Mouse (Mus musculus) limb, embryonic 12.5 days (tissue): ENCODE results near the gene Hoxa2. TPM values are rescaled to one million over a fixed set of nuclear protein-coding genes. Genes with fewer than 3 reads are reported as not detected.

Experiments used
- ATAC-seq: fragments of 200-750 bp; cut with Nextera tagmentation; 2 replicates; pipeline ENCODE4 v1.8.0; 2017; ENCODE audit warnings: low read depth, moderate TSS enrichment; ENCODE audit not compliant: insufficient number of reproducible peaks, insufficient read depth, low FRiP score, low TSS enrichment
- H3K27ac ChIP-seq: fragments of 300-500 bp; sonication (generic); 2 replicates; pipeline ENCODE4 v1.5.1; 2016; ENCODE audit warnings: mild to moderate bottlenecking, moderate library complexity
- H3K27me3 ChIP-seq: fragments of 300-500 bp; sonication (generic); 2 replicates; pipeline ENCODE4 v1.6.1; 2016; ENCODE audit warnings: mild to moderate bottlenecking, moderate library complexity
- H3K36me3 ChIP-seq: fragments of 300-500 bp; sonication (generic); 2 replicates; pipeline ENCODE4 v1.6.1; 2016; ENCODE audit warnings: mild to moderate bottlenecking, moderate library complexity
- H3K4me1 ChIP-seq: fragments of 300-500 bp; sonication (generic); replicated peaks from 2 replicates; pipeline ENCODE4 v1.6.1; 2016
- H3K4me2 ChIP-seq: fragments of 300-500 bp; sonication (generic); 2 replicates; pipeline ENCODE4 v1.6.1; 2016; ENCODE audit warnings: mild to moderate bottlenecking, moderate library complexity
- H3K4me3 ChIP-seq: fragments of 300-500 bp; sonication (generic); replicated peaks from 2 replicates; pipeline ENCODE4 v1.5.1; 2016; ENCODE audit warnings: mild to moderate bottlenecking
- H3K9ac ChIP-seq: fragments of 300-500 bp; sonication (generic); replicated peaks from 2 replicates; pipeline ENCODE4 v1.6.1; 2016; ENCODE audit warnings: mild to moderate bottlenecking, moderate library complexity
- H3K9me3 ChIP-seq: fragments of 300-500 bp; sonication (generic); 2 replicates; pipeline ENCODE4 v1.6.1; 2016; ENCODE audit warnings: mild to moderate bottlenecking, moderate library complexity
- WGBS: fragments of 180-500 bp; shearing (Covaris S2); methylation state at CpG from one replicate; pipeline ENCODE4 v1.1.7; 2016; 5-methylcytosine and 5-hydroxymethylcytosine counted together
- polyA plus RNA-seq: library from polyadenylated mRNA; unstranded; fragments of >200 nt; fragmentation: Nextera tagmentation; extraction: Ambion mirVana; gene quantifications from 2 replicates; pipeline ENCODE4 v1.2.1, GENCODE M21; 2016

Gene Hoxa2
- polyA plus RNA-seq, 1 experiment from 2014 or later = 1.8 TPM

DNA sequence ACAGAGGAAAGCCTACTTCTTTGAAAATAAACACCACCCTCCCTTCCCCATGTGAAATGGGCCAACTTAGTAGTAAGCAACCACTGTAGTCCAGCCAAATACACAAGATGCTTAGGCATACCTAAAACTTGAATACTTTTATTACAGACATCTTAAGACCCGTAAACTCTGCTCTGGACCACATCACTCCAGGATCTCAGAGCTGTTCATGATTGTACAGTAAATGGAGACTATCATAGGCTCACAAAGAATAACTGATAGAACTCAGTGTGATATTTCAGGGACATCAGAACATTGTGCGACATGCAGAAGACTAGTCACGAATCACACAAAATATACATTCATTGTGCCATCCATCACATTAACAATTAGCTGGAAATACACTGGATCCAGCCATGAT is 9.2 kb downstream of the Hoxa2 start:
- H3K9me3 ChIP-seq = no peaks in the 10 kb centered on the region
- no peak overlapping the region for H3K9ac ChIP-seq
- H3K27ac ChIP-seq = no peak overlapping the region
- no peak overlapping the region for H3K4me3 ChIP-seq
- 58% methylated on average over 3 of the region's 3 CpGs for WGBS
- no peak overlapping the region for H3K4me2 ChIP-seq
- H3K27me3 ChIP-seq = peaks cover 91% of the 10 kb centered on the region
- no peaks in the 10 kb centered on the region for H3K36me3 ChIP-seq
- H3K4me1 ChIP-seq = peaks cover 21% of the 10 kb centered on the region
- no peak for ATAC-seq

GRCm38 (mm10) chr6:52154044-52154443 is 10.6 kb downstream of the Hoxa2 start:
- H3K4me3 ChIP-seq = no peak overlapping the region
- no peak for ATAC-seq
- no peak overlapping the region for H3K9ac ChIP-seq
- no peak overlapping the region for H3K27ac ChIP-seq
- H3K9me3 ChIP-seq = no peaks in the 10 kb centered on the region
- no peak overlapping the region for H3K4me2 ChIP-seq
- H3K4me1 ChIP-seq = peaks cover 10% of the 10 kb centered on the region
- no peaks in the 10 kb centered on the region for H3K36me3 ChIP-seq
- 18% methylated on average over 5 of the region's 5 CpGs for WGBS
- peaks cover 90% of the 10 kb centered on the region for H3K27me3 ChIP-seq

DNA sequence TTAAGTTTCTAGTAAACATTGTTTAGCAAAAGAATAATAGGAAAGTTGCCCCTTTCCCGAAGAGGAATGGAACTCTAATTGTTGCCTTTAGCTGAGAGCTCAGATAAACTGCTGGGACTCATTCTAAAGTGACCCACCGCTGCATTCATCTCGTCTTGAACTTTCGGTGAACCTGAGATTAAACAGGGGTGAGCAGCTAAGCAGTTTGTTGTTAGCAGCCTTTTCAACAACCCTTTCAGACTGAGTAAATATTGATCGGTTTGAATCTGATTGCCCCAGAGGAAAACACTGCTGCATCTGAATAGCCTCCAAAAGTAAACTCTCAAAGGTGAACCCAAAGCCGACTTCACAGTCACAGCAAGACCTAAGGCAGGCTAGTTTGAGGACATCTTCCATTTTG is 11.4 kb downstream of the Hoxa2 start:
- Histone ChIP-seq H3K4me1 (peaks cover 8% of the 10 kb centered on the region), H3K27ac (no peak overlapping the region), H3K9me3 (no peaks in the 10 kb centered on the region), H3K9ac (no peak overlapping the region), H3K27me3 (peaks cover 86% of the 10 kb centered on the region), H3K36me3 (no peaks in the 10 kb centered on the region), H3K4me3 (no peak overlapping the region), H3K4me2 (no peak overlapping the region)
- no peak for ATAC-seq
- 3% methylated on average over 6 of the region's 6 CpGs for WGBS

GRCm38 (mm10) chr6:52152226-52153193 is 12.1 kb downstream of the Hoxa2 start:
- 15% methylated on average over 16 of the region's 16 CpGs for WGBS
- no peak overlapping the region for H3K4me2 ChIP-seq
- peaks cover 8% of the 10 kb centered on the region for H3K4me1 ChIP-seq

DNA sequence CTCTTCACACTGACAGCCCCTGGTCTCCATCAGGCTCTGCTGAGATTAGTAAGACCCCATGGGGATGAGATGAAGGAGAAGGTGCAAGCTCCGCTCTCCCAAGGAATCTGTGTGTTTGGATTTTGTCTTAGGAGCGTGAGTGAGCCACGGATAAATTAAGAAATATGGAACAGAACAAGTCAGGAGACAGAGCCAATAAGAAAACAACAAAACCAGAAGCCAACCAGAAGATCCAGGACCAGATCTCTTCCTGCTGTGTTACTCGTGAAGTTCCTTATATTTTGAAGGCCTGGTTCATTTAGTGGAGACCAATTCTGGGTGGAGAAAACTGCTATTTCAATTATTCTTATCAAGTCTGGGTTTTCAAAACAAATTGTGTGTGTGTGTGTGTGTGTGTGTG is 13.1 kb downstream of the Hoxa2 start:
- H3K36me3 ChIP-seq = no peaks in the 10 kb centered on the region
- no peak overlapping the region for H3K4me2 ChIP-seq
- ATAC-seq = no peak
- no peak overlapping the region for H3K4me3 ChIP-seq
- H3K27me3 ChIP-seq = peaks cover 76% of the 10 kb centered on the region
- WGBS = 24% methylated on average over 4 of the region's 4 CpGs
- no peak overlapping the region for H3K27ac ChIP-seq
- no peaks in the 10 kb centered on the region for H3K9me3 ChIP-seq
- peaks cover 8% of the 10 kb centered on the region for H3K4me1 ChIP-seq
- no peak overlapping the region for H3K9ac ChIP-seq

More at GRCm38 (mm10) chr6:52152226-52153193, 12.1 kb downstream of the Hoxa2 start:
- H3K27ac ChIP-seq = no peak overlapping the region
- no peaks in the 10 kb centered on the region for H3K9me3 ChIP-seq
- H3K36me3 ChIP-seq = no peaks in the 10 kb centered on the region
- no peak for ATAC-seq
- H3K27me3 ChIP-seq = peaks cover 79% of the 10 kb centered on the region
- H3K9ac ChIP-seq = no peak overlapping the region
- no peak overlapping the region for H3K4me3 ChIP-seq

GRCm38 (mm10) chr6:52150401-52150966 is 14.1 kb downstream of the Hoxa2 start:
- H3K27me3 ChIP-seq = peaks cover 69% of the 10 kb centered on the region
- peak; percentile 63; the same call in 1 of the 2 replicates for ATAC-seq

DNA sequence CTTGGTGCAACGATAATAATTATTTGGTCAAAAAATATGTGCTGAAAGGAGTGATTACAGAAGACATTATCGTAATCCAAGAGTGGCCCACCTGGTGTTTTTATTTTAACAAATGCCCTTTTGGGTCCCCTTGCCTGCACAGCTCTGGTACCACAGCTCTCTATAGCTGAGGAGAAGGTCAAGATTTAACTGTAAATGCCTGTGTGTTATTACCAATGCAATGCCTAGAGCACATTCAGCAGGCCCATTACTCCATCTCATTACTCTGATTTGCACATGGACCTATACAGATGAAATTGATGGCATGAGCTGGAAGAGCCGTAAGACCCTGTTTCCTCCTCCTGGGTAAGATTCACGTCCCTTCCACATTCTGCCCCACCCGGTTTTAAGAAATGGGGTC is 25.5 kb downstream of the Hoxa2 start:
- Histone ChIP-seq H3K27ac (no peak overlapping the region), H3K27me3 (no peaks in the 10 kb centered on the region), H3K9me3 (no peaks in the 10 kb centered on the region), H3K9ac (no peak overlapping the region), H3K4me2 (no peak overlapping the region), H3K4me1 (peaks cover 7% of the 10 kb centered on the region; the same call in 1 of the 2 replicates), H3K4me3 (no peak overlapping the region), H3K36me3 (no peaks in the 10 kb centered on the region)
- no peak for ATAC-seq
- WGBS = 80% methylated on average over 5 of the region's 5 CpGs

More at GRCm38 (mm10) chr6:52150401-52150966, 14.1 kb downstream of the Hoxa2 start:
- Histone ChIP-seq H3K9me3 (no peaks in the 10 kb centered on the region), H3K9ac (no peak overlapping the region), H3K27ac (no peak overlapping the region), H3K4me1 (peaks cover 8% of the 10 kb centered on the region), H3K36me3 (no peaks in the 10 kb centered on the region), H3K4me2 (peak overlapping the region; percentile 29), H3K4me3 (no peak overlapping the region; the same call in 1 of the 2 replicates)
- 3% methylated on average over 16 of the region's 16 CpGs for WGBS

DNA sequence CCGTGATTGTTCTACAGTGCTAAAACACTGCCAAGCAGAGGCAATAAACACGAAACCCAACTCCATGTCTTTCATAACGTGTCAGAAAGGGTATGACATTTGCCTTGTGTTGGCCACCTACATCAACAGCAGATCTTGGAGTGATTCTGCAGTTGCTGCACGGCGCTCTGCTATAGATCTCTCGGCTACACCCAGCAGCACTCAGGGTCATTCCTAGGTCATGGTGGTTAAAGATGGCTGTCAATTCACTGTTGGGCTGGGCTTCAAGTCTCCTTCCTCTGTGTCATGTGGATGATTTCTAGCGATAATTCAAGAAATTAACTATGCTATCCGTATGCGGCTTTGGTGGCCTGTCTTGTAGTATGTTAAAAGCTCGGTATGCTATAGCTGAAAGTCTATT is 26.1 kb downstream of the Hoxa2 start:
- Histone ChIP-seq H3K36me3 (no peaks in the 10 kb centered on the region), H3K27ac (no peak overlapping the region), H3K9ac (no peak overlapping the region), H3K4me2 (no peak overlapping the region), H3K9me3 (no peaks in the 10 kb centered on the region), H3K4me1 (peaks cover 7% of the 10 kb centered on the region; the same call in 1 of the 2 replicates), H3K27me3 (no peaks in the 10 kb centered on the region), H3K4me3 (no peak overlapping the region)
- no peak for ATAC-seq
- 59% methylated on average over 10 of the region's 10 CpGs for WGBS

DNA sequence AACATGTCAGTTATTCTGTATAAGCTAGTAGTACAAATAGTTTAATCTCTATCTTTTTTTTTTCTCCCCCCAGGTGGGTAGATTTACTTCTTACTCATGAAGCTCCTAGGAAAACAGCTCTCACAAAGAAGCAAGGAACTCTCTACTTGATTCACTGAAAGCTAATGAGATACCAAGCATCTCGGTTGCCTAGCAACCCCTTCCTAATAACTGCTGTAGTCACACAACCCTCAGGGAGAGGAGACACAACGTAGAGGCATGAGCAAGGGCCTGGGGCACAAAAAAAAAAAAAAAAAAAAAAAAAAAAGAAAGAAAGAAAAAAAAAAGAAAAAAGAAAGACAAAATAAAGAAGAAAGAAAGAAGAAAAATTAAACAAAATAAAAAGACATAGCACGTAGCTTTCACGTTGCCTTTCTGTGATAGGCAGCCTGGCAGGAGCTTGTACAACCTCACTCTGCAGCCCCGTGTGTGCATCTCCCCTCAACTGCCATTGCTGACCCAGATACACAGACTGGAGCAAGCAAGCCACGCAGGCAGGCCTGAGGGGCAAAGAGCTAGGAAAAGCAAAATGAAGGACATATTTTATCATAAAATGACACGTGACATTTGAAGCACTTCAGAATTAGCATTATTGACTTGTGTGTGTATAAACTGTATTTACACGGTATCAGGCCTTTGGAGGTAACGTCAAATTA is 26.6 kb downstream of the Hoxa2 start:
- Histone ChIP-seq H3K9ac (no peak overlapping the region), H3K27me3 (no peaks in the 10 kb centered on the region), H3K27ac (no peak overlapping the region), H3K9me3 (no peaks in the 10 kb centered on the region), H3K4me2 (no peak overlapping the region), H3K36me3 (no peaks in the 10 kb centered on the region), H3K4me1 (peaks cover 7% of the 10 kb centered on the region; the same call in 1 of the 2 replicates), H3K4me3 (no peak overlapping the region)
- ATAC-seq = no peak
- 65% methylated on average over 9 of the region's 9 CpGs for WGBS

DNA sequence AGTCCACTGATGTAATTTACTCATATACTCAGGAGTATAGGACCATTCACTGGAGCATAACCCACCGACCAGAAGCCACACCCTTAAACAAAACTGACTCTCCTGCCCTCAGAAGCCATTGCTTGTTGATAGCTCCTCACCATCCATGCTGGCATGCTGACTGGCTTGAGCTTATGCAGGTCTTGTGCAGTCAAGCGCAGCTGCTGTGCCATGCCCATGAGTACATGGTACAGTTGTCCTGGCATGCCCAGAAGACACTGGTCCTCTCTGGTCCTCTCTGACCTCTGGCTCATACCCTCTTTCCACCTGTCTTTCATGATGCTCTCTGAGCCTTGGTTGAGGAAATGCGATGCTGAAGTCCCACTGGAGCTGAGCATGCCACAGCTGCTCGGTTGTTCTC is 41.0 kb downstream of the Hoxa2 start:
- Histone ChIP-seq H3K9me3 (peaks cover 8% of the 10 kb centered on the region), H3K27ac (no peak overlapping the region), H3K9ac (no peak overlapping the region), H3K4me2 (no peak overlapping the region), H3K36me3 (no peaks in the 10 kb centered on the region), H3K4me1 (0 out of 2 replicates have a peak, but pooled peaks cover 2% of the 10 kb centered on the region), H3K4me3 (no peak overlapping the region), H3K27me3 (peaks cover 5% of the 10 kb centered on the region; the same call in 1 of the 2 replicates)
- WGBS = 78% methylated on average over 4 of the region's 4 CpGs
- no peak for ATAC-seq

DNA sequence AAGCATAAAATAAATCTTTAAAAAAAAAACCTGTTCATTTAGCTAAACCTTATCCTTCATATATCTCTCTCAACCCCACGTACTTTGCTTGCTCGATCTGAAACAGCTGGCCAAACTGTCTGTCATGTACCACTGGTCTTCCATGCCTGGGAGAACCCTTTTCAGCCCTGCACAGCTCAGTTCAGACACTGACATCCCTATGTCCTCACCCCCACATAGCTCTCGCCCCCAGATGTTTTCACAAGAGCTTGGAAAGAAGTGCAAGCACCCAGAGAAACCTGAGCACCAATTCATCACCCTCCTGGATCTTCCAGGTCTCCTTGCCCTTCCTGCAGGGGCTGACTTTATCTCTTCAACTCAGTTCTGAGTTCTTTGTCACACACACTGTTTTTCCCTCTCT is 43.5 kb downstream of the Hoxa2 start:
- Histone ChIP-seq H3K9me3 (no peaks in the 10 kb centered on the region), H3K4me3 (no peak overlapping the region), H3K27me3 (peaks cover 22% of the 10 kb centered on the region; the same call in 1 of the 2 replicates), H3K36me3 (no peaks in the 10 kb centered on the region), H3K27ac (no peak overlapping the region), H3K9ac (no peak overlapping the region), H3K4me1 (peaks cover 8% of the 10 kb centered on the region), H3K4me2 (no peak overlapping the region)
- no peak for ATAC-seq
- 47% methylated on average over 3 of the region's 3 CpGs for WGBS
